Mouse (Mus musculus): ENCODE data around the gene Atp10a.

Atp10a gene

DNA sequence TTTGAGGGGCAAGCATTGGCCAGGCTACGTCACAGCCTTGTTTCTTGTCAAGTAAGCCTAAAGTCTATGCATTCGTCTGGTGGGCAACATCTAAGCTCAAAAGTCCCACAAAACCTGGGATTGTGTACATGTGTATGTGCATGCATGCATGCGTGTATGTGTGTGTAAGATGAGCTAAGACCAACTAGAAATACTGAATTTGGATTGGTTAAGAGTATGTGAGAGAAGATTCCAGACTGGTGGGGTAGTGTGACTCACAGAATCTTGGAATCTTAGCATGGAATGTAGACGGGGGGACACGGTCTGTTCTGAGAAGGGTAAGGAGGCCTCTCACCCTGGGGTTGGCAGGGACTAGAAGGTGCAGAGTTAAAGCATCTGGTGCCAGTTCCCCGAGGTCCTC is at the start of gene Atp10a:
TSS of gene Atp10a (plus strand) at position 301 of the 400 bp plus-strand sequence.
- in situ Hi-C loops (cut with MboI, MseI), result no loop called here

DNA sequence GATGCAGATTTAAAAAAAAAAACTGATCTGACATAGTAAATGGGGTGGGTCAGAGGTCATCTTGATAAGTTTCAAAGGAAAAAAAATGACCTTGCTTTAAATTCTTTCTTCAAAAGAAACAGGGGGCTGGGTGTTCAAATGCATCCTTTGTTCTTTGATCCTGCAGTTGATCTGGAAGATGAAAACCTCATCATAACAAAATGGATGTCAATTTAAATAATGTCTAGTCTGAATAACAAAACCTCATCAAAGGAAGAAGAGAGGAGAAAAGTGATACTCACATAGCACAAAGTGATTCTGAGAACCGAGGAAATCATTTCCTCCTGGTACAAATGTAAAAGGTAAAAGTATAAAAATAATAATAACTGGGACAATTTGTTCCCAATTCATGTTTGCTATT is 37.9 kb upstream of the Atp10a start:
- in situ Hi-C loops (cut with MboI, MseI), result no loop called here

DNA sequence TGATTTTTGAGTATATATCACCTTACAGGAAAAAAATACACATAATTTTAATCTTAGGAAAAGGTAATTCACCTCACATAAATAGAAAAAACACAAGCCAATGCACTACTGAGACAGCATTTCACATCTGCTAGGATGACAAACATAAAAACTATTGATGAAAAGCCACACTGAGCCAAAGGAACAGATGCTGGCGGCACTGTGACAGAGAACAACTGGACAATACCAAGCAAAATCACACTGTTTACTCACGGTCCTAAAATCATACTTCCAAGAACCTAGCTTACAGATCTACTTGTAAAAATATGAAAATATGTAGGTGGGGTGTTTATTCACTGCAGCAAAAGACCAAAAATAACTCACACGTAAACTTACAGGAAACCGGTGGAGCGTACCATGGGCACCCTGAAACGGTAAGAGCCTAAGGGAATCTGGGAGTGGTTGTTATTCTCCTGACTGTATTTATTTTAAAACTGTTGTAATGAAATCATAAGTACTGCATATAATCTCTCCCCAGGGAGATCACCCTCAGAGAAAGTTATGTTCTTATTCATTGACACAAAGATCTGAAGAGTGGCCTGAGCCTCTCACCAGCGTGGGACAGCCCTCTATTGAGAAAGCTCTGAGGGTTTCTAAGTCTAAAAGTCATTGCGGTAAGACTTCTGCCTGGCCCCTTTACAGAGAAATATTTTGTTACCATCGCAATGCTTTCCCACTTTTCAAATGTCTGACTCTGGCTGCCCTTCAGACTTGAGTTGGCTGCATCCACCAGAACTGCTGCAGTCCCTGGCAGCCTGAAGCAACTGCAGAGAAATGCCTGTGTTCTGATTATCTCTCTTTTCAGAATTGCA is 29.4 kb upstream of the Atp10a start:
- in situ Hi-C loops (cut with MboI, MseI), result loop anchor here (5.0 kb wide), 1 partner anchor 601 kb away; the partner anchor contains the start of gene Ube3a

DNA sequence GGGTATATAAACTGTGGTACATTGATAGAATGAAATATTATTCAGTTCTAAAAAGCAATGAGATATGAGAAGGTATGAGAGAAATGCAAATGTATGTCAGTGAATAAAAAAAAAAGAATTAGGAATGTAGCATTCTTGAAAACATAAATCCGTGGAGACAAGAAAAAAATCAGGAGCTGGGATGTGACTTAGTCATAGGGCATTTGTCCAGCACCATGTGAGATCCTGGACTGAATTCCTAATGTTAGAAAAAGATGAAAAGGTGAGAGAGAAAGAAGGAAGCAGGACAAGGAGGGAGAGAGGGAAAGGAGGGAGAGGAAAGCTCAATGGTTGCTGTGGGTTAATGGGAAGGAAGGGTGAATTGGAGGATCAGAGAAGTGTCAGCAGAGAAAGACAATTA is 28.6 kb upstream of the Atp10a start:
- in situ Hi-C loops (cut with MboI, MseI), result loop anchor here (5.0 kb wide), 1 partner anchor 600 kb away; the partner anchor contains the start of gene Ube3a

DNA sequence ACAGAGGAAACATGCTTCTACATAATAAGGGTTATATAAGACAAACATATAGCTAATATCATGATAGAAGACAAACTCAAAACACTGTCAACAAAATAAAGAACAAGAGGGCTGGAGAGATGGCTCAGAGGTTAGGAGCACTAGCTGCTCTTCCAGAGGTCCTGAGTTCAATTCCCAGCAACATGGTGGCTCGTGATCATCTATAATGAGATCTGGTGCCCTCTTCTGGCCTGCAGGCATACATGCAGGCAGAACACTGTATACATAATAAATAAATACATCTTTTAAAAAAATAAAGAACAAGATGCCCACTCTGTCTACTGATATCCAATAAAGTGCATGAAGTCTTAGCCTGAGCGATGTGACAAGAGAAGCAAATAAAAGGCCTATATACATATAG is 26.7 kb upstream of the Atp10a start:
- in situ Hi-C loops (cut with MboI, MseI), result loop anchor here (5.0 kb wide), 1 partner anchor 598 kb away; the partner anchor contains the start of gene Ube3a

DNA sequence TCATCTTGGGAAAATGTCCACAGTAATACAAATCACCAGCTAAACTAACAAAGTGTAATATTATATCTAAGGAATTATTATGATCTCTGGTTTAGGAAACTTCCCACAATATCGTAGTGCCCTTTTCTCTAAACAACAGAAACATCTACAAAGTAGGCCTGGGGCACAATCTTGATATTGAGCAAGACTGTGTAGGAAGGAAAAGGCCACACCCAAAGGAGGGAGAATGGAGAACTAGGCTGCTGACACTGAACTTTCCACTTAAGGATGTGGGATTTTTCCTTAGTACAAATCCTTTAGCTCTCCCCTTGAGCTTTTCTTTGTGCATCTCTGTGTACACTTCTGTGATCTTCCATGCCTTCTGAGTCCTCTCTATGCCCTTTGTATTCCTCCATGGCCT is 22.3 kb upstream of the Atp10a start:
- in situ Hi-C loops (cut with MboI, MseI), result no loop called here

DNA sequence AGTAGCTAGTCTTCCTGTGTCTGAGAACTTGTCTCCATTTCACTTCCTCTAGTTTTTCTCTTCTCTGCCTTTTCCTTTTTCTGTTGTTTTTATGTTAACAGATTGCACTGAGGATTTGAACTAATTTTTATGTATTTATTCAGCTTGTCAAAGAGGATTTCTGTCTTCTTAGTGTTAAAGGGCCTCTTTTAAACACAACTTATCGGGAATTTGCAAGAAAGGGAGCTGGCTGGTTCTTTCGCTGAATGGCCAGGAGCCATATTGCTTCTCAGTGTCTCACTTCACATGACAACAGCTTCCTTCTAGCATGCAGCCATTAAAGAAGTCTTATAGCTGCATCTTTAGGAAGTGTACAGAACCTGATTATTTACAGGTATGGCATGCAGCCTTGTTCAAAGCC is 16.3 kb upstream of the Atp10a start:
- in situ Hi-C loops (cut with MboI, MseI), result no loop called here

DNA sequence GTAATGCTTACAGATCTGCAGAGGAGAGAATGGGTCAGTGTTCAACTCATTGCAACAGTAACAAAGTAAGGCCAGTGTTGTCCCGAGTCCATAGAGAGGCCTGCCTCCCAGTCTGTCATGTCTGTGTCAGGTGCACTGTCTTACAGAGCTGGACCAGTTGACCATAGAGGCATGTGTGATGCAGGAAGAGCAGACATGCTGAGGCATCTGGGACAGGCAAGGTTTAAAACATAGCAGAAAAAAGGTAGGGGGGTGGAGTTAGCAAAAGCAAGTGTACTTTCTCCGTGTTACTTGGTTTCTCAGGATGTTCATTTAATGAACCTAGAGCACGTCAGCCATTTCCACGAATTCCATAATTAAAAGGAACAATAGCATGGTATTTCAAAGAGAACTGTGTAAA is 15.5 kb upstream of the Atp10a start:
- in situ Hi-C loops (cut with MboI, MseI), result no loop called here

DNA sequence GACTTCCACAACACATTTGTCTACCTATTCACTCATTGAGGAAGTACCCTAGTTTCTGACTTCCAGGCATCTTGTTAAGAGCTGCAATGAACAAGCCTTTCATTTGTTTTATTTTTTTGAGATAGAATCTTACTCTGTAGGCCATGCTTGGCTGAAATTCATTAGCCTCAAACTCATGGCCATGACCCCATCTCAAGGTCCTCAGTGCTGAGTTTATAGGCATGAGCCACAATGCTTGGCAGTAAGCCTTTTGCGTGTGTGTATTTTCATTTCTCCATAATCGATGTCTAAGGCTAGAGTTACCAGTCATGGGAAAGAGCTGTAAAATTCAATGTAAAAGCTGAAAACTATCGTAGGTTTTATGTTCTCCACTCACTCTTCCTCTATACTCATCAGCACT is 14.1 kb upstream of the Atp10a start:
- in situ Hi-C loops (cut with MboI, MseI), result no loop called here

DNA sequence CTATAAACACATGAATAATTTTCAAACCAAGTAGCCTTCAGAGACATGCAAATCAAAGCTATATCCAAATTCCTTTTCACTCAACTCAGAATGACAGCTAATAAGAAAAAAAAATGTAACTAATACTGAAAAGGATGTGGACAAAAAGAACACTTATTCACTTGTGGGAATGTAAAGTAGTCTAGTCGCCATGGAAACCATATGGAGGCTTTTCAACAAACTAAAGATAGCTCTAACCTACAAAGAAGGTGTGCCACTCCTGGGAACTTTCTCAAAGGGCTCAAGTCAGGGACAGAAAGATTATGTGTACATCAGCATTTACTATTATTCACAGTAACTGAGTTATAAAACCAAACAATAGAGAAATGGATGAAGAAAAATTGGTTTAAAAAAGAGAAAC is 8.6 kb upstream of the Atp10a start:
- in situ Hi-C loops (cut with MboI, MseI), result no loop called here

DNA sequence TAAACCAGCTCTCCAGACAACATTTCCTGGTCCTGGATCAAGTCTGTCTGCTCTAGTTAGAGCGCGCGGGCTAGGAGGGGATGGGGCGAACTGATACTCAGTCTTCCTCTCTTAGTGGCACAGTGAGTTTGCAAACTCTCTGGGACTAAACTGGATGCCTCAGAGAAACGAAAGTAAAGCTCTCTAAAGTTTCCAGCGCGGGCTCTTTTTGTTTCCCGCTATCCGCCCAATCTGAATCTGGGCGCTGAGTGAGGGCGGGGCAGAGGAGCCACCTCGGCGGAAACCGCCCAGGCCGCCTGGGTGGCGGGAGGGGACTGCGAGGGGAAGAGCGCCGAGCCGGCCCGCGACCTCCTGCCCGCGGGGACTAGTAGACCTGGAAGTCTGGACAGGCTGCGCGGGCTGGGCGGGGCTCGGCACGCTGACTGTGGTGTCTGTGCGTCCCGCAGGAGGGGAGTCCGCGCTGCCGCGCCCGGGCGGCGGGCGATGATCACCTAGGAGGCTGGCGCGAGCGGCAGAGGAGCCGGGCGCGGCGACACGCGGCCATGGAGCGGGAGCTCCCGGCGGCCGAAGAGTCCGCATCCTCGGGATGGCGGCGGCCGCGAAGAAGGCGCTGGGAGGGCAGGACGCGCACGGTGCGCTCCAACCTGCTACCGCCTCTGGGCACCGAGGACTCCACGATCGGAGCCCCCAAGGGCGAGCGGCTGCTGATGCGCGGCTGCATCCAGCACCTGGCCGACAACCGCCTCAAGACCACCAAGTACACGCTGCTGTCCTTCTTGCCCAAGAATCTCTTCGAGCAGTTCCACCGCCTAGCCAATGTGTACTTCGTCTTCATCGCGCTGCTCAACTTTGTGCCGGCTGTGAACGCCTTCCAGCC is 2.2 kb downstream of the Atp10a start:
- in situ Hi-C loops (cut with MboI, MseI), result no loop called here

DNA sequence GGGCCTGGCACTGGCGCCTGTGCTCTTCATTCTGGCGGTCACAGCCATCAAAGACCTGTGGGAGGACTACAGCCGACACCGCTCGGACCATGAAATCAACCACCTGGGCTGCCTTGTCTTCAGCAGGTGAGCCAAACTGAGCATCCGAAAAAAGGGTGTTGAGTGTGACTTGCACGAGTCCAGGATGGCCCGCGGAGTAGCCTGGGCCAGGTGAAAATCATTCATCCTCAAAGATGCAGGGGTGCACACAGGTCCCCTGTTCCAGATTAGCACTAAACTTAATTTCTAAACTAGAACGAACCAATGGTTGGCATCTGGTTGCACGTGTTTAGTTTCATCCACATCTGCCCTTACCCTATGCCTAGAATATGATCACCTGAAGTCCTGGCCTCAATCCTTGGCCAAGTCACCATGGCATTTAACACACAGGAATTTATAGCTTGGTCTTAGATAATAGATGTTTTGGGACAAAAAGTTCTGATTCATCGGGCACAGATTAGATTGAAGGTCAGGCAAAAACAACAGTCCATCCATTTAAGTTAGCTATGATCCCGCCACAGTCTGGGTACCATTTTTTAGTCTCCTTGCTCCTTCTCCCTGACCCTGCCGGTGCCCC is 2.9 kb downstream of the Atp10a start:
- in situ Hi-C loops (cut with MboI, MseI), result no loop called here

DNA sequence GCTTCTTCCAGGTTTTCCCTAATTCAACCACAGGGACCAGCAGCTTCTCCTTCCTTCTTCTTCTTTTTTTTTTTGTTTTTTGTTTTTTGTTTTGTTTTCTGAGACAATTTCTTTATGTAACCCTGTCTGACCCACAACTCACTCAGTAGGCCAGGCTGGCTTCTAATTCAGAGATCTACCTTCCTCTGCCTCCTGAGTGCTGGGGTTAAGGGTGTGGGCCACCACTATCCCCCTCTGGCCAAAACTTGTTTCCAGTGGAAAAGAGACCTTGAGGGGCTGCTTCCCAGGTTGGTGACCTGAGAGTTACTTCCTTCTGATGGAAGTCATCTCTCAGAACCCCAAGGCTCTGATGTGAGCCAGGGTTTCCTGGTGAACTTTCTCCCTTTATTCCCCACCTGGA is 4.1 kb downstream of the Atp10a start:
- in situ Hi-C loops (cut with MboI, MseI), result loop anchor here (5.0 kb wide), 1 partner anchor 37 kb away; no protein-coding TSS in a partner anchor

DNA sequence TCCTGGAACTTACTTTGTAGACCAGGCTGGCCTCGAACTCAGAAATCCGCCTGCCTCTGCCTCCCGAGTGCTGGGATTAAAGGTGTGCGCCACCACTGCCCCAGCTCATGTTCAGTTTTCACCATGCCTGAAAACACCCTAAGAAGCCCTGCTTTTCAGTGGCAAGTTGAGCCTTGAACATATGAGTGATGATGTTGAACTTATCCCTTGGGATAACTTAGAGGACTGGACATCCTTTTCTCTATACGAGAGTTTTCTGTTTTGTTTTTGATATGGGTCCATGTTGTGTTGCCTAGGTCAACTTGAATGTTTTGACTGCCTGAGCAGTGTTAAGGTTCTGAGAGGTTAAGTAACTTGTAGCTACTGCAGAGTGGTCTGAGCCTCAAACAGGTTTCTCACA is 4.7 kb downstream of the Atp10a start:
- in situ Hi-C loops (cut with MboI, MseI), result loop anchor here (5.0 kb wide), 1 partner anchor 37 kb away; no protein-coding TSS in a partner anchor

DNA sequence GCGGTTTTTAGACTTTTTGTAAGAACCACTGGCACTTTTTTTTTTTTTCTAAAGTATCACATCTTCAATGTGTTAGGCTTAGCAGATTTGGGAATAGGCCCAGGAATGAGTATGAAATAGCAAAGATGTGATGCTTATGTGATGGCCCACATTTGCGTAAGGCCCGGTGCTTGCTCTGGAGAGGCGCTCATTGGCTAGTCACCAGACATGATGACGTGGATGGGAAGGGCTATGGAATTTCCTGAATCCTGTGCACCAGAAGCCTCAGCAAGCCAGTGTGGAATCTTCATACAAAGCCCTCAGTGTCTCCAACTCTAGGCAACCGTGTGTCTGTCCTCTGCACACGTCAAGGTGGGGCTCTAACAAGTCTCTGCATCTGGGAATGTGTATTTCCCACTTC is 5.1 kb downstream of the Atp10a start:
- in situ Hi-C loops (cut with MboI, MseI), result loop anchor here (5.0 kb wide), 1 partner anchor 36 kb away; no protein-coding TSS in a partner anchor

DNA sequence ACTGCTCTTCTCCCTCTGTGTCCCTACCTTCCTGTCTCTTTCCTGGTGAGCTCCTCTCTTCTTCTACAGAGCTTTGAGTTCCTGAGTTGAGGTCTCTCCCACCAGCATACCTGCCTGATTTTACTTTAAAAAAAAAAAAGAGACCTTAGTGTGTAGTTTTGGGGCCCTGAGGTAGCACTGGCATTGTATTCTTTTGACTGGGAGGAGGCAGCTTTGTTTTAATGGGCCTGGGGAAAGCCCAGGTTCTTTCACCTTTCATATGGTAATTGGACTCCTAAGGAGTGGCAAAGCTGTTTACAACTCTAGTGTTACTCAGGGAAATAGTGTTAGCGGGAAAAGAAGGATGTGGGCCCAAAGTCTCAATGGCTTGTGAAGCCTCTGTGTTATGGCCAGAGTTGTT is 12.7 kb downstream of the Atp10a start:
- in situ Hi-C loops (cut with MboI, MseI), result no loop called here

DNA sequence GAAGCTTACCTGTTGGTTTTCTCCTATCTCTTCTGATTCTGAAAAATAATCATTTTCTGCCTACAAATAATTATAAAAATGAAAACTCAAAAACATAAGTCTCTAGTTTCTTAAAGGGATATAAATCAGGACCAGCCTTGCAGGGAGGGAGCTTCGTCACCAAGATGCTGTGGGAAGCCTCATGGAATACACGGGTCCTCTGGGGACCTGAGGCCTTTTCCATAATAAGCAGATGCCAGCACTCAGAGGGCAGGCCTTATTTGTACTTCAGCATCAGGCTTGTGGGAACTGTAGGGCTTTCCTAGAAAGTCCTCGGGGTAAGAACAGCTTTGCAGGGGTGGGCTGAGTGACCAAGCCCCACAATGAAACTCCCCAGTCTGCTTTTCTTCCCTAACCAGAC is 20.1 kb downstream of the Atp10a start:
- in situ Hi-C loops (cut with MboI, MseI), result no loop called here

DNA sequence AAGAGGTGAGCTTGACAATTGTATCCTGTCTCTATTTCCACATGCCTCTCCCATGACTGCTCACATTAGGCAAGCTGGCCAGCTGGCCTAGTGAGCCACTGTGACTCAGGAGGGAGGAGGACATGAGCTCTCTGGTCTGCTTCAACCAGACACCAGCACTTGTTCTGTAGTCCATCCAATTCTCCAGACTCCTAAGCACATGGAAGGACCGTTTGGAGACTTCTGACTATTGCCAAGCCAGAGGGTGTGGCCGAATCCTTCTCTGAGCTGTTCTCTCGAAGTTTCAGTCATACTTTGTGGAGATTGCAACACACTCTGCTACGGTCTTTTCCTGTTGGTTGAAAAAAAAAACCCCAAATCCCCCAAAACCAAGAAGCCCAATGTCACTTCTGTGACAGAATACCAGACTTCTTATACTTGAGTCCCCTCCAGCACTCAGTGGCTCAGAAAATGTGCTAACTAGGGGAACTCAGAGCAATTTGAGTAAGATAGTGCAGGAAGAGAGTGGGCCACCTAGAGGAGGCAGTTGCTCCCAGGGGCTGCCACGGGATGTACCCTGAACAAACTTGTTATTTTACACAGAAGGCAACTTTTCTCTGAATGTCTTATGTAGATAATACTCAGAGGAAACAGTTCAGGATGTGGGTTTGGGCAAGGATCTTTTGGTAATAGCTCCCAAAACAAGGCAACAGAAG is 21.3 kb downstream of the Atp10a start:
- in situ Hi-C loops (cut with MboI, MseI), result no loop called here

DNA sequence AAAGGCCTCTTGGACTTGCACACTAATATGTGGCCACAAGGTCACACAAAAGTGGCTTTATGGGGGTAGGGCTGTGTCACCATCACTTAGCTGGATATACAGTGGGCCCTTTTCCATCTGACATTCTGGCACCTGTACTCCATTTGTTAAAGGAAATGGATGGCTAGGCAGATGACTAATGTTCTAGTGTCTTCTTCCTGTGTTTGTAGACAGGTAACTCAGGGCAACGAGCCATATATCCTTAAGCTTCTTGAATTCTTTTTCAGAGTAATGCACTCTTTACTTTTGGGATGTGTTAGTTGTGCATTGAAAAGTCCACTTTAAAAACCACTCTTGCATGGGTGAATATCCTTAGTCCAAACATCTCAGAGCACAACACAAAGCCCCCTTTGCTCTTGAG is 30.0 kb downstream of the Atp10a start:
- in situ Hi-C loops (cut with MboI, MseI), result no loop called here

DNA sequence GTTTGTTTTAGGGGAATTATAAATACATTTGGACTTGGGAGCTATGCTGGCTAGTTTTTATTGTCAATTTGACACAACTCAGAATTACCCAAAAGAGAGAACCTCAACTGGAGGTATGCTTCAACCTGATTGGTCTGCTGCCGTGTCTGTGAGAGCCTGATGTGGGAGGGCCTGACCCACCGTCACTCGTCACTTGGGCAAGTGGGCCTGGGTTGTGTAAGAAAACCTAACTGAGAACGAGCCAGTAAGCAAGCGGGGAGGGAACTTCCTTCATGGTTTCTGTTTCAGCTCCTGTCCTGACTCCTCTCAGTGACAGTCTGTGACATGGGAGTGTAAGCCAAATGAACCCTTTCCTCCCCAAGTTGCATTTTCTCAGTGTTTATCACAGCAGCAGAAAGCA is 30.6 kb downstream of the Atp10a start:
- in situ Hi-C loops (cut with MboI, MseI), result no loop called here

DNA sequence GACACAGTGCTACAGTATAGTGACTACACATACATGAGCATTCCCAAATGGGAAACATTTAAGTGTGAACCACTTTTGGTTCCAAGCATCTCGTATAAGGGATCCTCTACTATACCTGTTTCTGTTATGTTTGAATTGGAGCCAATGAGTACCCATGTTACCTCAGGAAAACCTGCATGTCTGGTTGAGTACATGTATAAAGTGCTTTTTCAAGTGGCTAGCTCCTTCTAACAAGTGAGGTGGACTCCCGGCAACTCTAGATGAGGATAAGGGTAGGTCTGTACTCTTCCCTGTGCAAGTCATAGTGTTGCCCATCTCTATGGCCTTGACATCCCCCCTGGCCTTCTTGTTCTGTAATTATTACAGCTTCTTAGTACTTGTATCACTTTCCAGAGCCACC is 31.0 kb downstream of the Atp10a start:
- in situ Hi-C loops (cut with MboI, MseI), result no loop called here
